Mouse (Mus musculus) layer of hippocampus, adult 9-11 months (tissue): ENCODE data around the gene Csrnp3.

Experiments
- DNase-seq: peaks from one replicate; pipeline ENCODE4 v3.0.0; 2022

Csrnp3 gene

DNA sequence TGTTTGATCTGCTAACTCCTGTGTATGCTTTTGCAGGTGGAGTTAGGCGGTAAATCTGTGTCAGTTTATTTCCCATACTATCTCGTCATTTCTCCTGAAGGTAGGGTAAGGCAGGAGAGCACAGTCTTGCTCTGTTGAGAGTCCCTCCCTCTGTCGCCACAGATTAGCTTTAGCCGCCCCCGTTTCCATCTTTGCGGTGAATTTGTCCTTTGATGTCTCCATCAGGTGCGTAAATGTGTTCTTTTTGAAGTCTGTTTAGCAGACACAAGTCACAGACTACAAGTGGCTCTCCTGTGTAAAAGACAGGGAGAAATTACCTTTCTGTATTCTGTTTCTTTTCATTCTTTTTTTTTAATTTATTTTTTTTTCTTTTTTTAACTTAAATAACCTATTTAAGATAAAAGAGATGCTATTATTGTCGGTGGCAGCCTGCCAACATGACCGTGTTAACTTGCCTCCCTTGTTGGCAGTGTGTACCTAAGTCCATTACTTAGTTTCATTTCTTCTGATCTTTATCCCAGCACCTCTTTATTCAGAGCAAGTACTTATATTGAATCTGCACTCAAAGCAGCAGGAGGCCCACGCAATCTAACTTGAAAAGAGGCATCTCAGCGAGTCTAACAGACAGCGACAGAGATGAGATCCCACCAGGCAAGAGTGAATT lies 25.5 kb downstream of the Csrnp3 start:
- DNase-seq = no peak

DNA sequence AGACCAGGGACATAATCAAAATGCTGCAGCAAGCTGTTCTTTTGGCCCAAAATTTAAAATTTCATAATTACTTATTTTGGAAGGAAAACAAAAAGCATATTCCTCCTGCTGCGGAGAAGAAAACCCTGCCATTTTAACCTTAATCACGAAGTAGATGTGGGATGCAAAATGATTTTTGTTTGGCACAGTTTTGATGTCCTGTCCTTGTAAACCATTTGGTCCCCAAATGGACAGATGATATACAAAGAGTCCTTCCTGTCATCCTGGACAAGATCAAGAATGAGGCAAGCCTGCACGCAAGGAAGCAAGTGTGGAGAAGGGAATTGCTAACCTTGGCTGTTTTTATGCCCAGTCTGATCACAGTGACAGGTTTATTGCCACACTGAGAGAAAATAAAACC lies 46.0 kb downstream of the Csrnp3 start:
- DNase-seq = no peak

DNA sequence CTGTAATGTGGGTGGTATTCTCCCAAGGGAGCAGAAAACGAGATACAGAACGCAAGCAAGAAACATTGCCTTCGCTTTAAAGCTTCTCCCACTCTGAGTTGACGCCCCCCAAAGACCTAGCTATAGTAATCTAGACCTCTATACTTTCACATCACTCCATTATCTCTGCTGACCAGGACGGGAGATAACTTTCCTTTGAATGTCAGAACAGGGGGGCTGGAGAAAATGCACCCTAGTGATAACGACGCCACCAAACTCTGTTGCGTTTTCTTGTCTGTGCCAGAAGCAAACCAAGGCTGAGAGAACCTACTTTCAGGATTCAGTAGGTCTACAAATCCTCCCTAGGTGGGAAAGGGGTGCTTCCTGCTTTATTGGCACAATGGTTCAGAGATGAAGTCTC lies 47.7 kb downstream of the Csrnp3 start:
- DNase-seq = no peak

DNA sequence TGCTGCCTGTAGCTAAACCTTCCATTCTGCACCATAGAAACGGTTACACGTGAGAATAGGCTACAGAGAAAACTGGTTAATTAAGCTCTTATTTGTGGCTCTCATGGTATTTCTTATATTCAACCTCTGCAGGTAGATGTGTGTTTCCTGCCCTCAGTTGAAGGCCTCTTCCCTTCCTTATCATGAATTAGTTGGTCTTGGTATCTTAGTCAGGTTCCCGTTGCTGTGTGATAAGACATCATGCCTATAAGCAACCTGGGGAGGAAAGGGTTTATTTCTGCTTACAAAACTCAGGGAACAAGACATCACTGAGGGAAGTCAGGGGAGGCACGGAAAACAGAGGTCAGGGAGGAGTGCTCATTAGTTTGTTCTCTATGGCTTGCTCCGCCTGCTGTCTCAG lies 48.7 kb downstream of the Csrnp3 start:
- DNase-seq = no peak

DNA sequence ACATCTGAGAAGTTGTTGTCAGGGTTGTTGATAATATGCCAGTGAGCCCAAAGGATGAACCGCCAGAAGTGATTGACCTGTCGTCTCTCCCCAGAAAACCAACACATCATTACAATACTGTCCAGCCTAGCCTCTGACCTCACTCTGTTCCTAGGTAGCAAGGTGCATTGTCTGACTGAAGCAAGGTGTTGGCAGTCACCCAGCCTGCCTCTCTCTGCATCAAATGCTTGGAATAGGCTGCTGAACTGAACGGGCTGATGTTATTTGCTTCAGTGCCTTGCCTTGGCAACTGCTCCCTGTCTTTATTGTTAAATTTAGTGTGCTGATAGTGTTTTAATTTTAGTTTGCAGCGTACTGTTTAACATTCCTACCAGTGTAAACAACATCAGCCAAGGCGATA lies 51.0 kb downstream of the Csrnp3 start:
- DNase-seq = peak; percentile 13

DNA sequence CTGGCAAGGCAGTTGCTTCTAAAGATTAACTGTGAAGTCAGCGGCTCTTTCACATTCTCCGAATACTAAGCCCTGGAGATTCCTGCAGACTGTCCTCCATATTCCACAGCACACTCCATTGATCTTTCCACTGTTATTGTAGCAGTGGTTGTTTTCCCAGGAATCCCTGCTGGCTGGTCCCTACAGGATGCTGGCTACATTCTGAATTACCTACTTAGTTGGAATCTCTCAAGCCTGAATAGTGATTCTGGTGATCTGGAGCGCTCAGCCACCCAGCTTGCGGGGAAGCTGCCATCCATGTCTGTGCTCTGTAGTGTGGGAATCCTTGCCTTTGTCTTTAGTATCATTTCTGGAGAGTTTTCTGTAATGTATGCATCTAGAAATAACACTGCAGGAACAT lies 51.5 kb downstream of the Csrnp3 start:
- DNase-seq = no peak

DNA sequence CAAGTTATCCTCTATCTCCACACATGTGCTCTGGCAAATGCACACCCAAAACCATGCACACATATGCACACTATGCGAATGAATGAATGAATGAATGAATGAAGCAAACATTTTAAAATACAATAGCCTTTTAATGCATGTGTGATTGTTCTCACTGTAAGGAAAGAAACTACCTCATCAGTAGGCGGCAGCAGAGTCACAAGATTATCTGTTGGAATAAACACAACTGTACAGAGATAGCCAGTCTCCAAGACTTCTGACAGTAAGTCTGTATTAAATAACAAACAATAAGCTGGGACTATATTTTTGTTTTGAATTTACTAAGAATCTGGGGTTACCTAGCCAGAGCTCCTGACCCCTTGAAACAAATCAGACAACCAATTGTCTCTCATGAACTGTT lies 53.9 kb downstream of the Csrnp3 start:
- no peak for DNase-seq

DNA sequence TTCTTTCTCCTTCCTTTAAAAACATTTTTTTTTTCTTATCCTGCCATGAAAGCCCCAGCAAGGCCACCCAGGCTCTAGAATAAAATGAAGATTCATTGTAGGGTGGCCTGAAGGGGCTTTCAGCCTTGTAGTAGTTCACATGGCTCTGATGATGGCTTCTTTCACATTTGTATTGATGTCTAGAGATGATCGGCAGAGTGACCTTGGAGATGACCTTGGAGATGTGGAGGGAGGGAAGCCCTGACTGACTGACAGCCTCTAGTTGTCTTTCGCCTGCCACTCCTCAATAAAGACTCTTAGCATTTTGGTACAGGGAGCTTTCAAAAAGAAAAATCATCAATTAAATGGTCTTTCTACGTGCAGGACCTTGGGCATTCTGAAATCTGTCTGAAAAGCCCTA lies 63.0 kb downstream of the Csrnp3 start:
- no peak for DNase-seq

DNA sequence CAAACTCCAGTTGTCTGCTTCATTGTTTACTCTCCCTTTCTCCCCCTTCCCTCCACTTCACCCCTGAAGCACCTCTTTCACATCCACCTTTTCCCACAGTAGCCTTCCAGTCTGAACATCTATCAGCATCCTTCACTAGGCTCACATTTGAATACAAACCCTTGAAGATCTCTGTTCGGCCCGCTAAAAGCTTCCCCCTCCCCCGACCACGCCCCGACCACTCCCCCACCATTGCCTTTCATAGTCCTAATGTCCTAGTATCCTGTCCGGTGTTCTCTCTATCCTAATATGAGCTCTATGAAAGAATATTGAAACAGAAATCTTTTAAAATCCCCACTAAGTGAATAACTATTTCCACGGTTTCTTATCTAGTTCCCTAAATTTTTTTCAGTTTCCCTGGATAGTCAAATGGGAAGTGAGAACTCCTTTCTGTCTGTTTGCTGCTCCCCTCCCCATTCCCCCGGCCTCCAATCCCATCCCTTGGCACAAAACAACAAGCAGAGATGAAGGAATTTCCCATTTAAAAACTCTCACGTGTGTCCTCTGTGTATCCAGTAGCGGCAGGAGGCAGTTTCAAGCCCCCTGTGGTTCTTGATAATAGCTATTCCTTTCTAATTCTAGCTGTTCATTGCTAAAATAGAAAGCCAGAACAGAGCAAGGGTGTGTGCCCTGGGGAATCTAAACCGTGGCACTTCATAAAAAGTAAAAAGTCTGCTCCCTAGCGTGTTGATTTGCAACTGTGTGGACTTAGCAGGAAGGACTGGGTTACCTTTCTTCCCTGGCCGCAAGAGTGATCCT lies 64.4 kb downstream of the Csrnp3 start:
- no peak for DNase-seq

DNA sequence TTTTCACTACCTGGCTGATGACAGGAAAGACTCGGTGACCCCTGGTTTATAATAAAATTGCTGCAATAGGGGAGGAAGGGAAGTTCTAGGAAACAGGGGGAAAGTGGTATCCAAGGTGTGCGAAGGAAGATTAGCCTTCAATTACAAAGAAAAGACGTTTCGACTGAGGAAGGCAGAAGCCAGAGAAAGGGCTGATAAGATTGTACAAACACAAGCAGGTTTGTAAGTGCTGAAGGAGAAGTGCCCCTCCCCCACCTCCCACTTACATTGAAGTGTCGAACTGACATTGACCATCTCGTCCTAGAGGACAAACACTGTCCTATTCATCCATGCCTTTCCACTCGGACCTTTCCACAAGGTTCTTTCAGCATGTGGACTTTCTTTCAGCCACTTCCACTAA lies 70.4 kb downstream of the Csrnp3 start:
- no peak for DNase-seq

DNA sequence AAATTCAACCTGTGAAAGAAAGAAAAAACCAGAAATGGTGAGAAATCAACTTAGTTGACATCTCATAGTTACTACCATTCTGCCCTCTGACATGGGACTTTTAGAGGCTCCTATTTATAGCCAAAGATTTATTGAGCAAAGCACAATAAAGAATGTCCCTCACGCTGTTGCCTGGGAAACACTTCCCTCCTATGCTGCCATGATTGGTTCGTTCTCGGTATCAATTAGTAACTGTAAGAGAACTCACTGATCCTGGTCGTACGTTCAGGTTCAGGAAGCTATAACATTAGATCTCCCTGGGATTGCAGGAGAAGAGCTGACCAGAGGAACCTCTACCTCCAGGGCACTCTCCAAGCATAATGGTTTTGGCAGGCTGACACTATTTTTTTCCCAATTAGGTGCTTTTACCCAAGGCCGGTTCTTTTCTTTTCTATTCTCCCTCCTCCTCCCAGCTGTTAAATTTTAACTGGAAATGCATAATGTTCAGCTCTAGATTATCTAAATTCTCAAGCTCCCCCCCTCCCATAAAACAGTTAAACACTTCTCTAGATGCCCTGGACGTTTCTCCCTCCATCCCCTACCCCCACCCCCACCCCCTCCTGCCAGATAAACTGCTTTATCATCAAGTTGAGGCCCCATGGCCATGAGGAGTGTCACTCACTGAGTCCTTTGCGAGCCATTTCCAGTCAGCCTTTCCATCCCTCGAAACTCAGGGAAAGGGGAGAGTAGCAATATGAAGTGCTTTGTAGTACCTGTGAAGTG lies 75.3 kb downstream of the Csrnp3 start:
- no peak for DNase-seq

DNA sequence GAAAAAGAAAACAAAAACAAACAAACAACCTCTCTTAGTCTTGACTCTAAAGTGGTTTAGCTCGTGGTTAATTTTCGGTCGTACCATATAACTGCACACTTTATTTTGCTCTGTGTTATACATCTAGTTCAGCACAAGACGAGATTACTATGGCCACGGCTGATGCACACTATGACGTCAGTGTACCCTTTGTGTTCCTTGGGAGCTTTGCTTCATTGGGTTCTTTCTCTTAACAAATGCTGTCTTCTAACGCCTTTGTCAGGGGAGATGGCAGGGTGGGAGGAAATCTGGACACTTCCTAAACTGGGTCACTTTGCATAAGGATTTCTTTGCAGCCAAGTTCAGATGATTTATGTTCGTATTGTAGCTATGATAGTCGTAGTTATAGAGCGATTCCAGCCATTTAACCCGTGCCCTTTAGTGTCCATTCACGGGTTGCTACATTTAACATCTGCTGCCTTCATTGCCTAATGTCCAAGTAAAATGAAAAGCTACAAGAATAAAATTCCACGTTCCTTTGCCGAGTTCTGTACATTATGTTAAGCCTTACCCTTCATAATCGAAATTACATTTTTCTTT lies 79.9 kb downstream of the Csrnp3 start:
- DNase-seq = no peak

DNA sequence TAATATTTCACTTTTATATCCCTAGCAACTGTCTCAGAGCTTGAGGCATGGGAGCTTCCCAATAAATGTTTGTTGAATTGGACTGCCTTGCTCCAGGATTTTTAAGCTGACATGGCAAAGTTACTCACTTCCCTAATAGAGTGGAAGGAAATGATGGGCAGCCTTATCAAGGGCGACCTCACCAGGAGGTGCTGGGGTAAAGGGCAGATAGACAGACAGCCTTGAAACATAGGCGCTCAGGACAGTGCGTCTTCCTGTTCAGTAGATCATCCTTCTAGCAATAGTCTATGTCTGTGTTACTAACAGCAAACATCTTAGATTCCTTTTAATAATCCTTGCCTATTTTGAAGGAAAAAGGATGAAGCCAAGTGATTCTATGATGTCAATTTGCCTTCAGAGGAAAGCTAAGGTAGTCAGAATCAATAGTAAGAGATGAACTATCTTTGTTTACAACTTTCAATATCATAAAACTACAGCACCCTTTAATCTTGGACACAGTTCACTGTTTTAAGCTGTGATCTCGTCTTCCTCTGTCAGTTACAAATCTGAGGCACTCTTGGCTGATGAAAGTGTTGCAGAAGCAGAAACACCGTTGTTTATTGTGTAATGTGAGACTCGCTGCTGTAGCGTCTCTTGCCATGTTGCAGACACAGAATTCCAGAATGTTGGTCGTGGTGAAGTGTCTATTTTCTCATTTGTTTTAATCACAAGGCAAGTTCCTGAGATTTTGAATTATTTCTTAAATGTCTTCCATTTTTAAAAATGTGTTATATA lies 81.6 kb downstream of the Csrnp3 start:
- no peak for DNase-seq

DNA sequence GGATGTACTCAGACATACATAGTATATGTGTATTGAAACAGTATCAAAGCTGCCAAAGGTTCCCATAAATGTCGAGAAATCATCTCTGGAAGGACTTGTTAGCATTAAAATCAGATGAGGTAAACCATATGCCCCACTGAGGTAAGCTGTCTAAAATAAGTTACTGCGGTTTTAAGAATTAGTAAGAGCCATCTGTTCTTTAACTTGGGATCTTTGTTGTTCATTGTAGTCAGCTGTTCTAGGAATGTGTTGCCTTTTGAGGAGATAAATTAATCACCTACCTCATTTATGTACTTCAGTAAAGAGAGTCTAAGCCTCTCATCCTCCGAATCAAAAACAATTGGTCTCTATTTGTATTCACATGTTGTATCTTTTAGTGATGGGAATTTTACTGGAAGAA lies 83.7 kb downstream of the Csrnp3 start:
- no peak for DNase-seq

DNA sequence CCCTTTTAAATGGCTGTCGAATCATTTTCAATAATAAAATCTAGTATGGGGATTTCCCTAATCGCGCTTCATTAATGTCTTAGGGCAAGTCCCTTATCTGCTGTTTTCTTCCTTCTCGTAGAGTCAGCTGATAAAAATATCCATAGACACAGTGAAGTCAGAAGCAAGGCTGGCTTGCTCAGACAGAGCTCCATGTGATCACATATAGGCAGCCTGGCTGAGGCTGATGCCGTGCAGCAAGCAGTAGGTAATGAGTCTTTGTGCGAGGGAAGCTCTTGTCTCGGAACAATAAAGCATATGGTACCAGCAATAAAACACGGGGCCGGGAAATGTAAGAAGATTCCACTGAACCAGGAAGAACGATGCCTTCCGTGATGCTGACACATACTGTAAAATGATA lies 84.4 kb downstream of the Csrnp3 start:
- DNase-seq = peak; percentile 60

DNA sequence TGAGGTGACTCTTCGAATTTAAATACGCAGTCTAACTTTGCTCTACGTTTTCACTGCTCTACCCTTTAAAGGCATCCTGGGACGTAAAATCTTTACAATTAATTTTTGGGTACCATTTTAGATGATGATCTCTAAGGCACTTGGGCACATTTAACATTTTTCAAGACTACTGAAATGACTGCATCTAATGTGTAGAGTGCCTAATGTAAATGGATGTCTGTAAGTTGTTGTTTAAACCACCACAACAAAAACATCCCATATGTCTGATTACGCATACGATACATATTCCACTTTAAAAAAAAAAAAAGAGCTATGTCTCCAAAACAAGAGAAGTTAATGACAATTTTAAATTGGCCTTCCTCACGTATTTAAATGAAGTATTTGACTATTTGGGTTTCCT lies 85.7 kb downstream of the Csrnp3 start:
- no peak for DNase-seq

DNA sequence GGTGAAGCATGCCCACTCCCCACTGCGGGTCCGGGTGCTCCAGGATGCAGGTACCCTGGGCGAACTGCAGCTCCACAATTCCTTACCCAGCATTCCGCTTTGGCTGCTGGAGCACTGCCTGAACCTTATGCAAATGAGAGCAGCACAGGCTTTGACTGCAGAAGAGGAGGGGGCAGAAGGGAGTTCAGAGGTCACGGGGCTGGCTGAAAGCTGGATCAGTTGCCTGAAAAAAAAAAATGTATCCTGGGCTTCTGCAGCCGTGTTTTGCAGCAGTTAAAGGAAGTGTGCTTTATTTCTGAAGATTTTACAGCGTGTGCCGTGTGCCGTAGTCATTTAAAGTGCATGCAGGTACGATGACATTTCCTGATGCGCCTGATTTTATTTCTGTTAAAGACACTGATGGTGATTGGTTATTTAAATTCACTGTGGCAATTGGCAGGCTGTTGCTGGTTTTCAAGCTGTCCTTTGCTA lies 86.3 kb downstream of the Csrnp3 start:
- DNase-seq = peak; percentile 83

DNA sequence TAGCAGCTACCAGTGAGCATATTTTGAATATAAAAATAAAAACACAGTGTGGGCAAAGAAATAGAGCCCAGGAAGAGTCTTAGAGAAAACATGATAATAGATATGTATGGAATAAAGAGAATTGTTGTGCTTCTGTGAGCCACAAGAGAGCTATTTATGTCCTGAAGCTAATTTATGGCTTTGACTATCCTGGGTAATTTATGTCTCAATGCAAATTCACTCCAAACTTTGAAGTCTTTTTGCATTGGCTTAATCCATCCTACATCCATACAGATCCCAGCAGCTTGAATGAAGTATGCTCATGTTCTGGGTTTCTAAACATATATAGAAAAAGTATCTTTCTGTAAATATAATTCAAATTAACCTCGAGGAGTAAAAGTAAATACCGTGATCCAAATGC lies 88.5 kb downstream of the Csrnp3 start:
- no peak for DNase-seq

DNA sequence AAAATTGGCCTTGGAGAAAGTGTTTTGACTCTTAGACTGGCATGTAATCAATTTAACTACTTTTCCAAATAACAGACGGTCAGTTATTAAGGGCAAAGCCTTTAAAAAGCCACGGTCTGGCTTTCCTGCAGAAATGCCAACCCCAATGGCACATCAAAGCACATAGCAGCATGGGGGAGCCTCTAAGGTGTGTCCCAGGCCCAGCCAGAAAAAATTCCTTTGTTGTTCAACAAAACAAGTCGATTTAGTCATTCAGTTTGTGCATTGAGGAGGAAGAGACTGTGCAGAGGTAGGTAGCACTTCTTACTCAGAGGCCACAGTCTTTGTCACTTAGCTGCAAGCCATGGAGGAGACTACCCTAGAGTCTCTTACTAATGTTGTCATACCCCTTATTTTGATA lies 93.3 kb downstream of the Csrnp3 start:
- no peak for DNase-seq

DNA sequence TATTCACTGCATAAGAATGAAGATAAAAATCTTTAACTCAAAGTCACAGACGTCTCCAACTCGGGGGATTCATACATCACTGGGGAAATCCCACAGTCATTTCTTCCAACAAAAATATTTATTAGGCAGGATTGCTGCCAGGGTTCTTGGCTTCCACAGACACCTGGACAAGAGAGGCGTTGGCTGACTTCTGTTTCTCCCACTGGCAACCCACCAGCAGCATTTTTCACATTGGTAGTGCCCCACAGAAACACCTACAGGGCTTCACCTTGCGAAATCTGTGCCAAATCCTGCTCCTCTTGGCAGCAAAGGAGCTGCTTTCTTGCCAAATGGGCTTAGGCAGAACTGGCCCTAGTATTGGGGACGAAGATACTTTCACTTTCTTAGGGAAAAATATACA lies 94.8 kb downstream of the Csrnp3 start:
- no peak for DNase-seq

DNA sequence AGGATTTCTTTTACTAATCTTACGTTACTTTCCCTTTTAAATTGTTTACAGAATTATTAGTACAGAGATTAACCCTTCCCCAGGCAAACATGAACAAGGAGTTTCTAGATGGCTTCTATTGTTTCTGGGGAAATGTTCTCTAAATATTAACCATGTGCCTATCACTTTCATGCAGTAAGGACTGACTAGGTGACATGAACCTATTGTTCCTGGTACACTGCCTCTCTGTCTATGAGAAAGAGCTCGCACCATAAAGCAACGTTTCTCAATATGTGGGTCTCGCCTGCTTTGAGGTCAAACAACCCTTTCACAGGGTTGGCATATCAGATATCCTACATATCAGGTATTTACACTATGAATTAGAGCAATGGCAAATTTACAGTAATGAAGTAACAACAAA lies 96.8 kb downstream of the Csrnp3 start:
- no peak for DNase-seq

DNA sequence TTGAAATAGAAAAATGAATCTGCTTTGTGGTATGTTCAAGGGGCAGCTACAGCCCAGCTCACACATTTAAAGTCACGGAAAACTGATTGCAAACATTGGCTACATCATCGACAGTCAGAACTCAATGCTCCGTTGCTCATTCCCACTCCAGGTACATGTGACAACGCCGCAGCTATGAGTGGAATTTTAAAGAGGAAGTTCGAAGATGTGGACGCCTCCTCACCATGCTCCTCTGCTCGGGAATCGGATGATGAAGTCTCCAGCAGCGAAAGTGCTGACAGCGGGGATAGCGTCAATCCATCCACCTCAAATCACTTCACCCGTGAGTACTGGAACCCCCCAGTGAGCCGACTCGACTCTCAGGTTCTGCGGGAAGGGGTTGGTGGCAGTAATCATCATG lies 103.2 kb downstream of the Csrnp3 start:
- no peak for DNase-seq
